Mouse (Mus musculus) urinary bladder, adult 18-20 months (tissue): ENCODE measurements at regions not wholly inside any gene's neighbourhood (a gene's known extent, or its start where the extent isn't known, plus 50 kb on each side); places are given as distances from the start of the nearest gene placed in this dataset.

Experiments used
- DNase-seq, 2 experiments: peaks; one replicate each; pipeline ENCODE4 v3.0.0; 2022; ENCODE audit warnings: low spot score in 2 of 2, mixed read lengths in 2 of 2

GRCm38 (mm10) chr17:88116321-88116720 lies 51.2 kb upstream of the Fbxo11 start:
- no peak for DNase-seq

DNA sequence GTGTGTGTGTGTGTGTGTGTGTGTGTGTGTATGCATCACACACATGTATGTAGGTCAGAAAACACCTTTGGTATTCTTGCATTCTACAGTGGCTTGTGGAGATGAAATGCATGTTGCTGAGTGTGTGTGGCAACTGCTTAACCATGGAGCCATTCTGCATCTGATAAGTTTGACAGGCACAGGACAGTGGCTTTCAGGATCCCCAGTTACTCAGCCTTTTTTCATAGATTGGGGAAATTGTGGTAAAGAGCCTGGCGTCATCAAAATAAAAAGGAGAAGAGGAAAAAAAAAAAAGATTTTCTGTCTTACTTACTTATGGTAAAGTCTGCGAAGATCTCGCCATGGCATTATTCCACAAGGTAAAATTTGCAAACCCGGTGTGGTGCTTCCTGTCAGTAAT lies 53.6 kb upstream of the Fbxo11 start:
- DNase-seq = no peak

DNA sequence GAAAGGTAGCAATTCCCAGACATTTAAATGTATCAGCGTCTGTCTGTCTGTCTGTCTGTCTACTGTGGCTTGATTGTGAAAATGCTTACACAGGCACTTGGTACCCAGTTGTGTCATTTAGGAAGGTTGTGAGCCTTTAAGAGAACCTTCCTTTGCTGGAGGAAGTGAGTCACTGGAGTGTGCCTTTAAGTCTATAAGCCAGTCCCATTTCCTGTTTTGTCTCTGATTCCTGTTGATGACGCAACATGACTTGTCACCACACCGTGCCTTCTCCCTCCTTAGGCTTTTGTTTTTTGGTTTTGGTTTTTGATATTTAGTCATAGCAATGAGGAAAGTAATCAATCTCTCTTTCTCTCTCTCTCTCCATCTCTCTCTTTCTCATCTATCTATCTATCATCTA lies 58.6 kb upstream of the Fbxo11 start:
- no peak for DNase-seq

GRCm38 (mm10) chr17:88127126-88127525 lies 62.0 kb upstream of the Fbxo11 start:
- DNase-seq = no peak

GRCm38 (mm10) chr17:88131297-88131696 lies 66.2 kb upstream of the Fbxo11 start:
- DNase-seq = no peak

DNA sequence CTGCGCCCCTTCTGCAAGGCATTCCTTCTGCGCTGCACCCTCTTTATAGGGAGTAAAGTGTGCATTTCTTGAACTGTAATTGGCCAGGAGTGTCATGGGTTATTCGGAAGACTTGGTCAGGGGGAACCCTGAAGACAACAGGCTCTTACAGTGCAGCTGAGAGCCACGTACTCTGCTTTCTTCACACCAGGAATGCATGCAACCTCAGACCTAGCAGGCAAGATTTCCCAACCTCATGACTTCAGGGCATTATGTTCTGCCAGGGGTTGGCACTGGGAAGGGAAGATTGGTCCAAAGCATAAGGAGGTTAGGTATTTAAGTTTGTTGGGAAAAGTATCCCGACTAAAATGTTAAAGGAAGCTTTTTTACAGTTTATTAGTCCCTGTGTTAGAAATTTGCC lies 66.9 kb upstream of the Fbxo11 start:
- no peak for DNase-seq

GRCm38 (mm10) chr17:88132601-88133346 lies 67.7 kb upstream of the Fbxo11 start:
- DNase-seq = no peak

DNA sequence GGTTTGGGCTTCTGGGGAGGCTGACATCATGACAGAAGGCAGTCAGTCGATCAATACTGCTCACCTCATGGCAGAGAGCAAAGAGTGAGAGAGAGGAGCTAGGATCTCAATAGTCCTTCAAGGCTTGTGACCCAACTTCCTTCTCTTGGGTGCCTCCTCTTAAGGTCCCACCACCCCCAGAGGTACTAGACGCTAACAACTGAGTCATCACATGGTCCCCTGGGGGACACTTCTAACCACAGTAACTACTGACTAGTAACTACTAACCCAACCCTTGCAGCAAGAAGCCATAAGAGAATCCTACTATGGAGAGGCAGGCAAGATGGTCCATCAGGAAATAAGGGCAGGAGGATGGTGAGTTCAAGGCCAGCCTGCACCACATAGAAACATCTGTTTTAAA lies 69.5 kb upstream of the Fbxo11 start:
- DNase-seq = no peak

GRCm38 (mm10) chr17:88141538-88141937 lies 76.4 kb upstream of the Fbxo11 start:
- no peak for DNase-seq

DNA sequence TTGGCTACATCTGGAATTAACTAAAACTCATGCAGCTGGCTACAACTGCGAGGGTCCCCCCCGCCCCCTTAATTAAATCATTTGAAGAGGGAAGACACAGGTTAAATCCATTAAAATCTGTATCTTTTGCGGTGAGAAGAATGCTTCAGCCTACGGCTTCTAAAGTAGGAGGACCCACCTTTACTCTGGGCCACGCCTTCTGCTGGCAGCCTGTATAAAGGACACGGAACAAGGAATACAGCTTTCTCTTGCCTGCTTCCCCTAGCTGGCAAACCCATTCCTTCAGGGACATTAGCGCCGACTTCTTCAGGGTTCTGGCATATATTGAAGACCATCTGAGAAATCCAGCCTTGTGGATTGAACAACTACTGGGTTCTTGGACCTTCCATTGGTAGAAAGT lies 76.9 kb upstream of the Fbxo11 start:
- no peak for DNase-seq

- no peak for DNase-seq
Observed at GRCm38 (mm10) chr17:88142809-88143208, 77.7 kb upstream of the Fbxo11 start.

DNA sequence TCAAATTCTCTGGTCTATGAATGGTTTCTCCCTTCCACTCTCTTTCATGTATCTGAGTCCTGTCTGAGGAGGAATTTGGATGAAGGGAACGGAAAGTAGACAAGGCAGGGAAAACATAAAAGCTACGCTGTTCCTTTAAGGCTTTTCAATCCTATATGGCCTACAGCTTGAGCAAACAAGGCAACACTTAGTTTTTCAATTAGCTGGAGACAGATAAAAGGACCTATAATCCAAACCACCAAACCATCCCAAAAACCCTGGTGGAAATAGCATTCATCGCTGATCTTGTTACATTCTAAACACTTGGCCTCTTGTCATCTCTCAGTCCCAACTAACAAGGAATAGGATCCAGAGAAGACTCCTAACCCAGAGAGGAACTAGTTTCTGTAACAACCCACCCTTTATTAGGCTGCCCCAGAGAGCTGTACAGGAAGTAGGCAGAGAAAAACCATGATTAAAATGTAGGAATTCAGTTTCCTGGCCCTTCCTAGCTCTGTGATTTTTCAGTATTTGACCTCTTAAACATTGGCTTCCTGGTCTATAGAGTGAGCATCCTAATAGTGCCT lies 78.4 kb upstream of the Fbxo11 start:
- DNase-seq = no peak

GRCm38 (mm10) chr17:88158550-88158949 lies 93.5 kb upstream of the Fbxo11 start:
- no peak for DNase-seq

GRCm38 (mm10) chr17:88159212-88159668 lies 94.1 kb upstream of the Fbxo11 start:
- no peak for DNase-seq

- no peak for DNase-seq
Observed at GRCm38 (mm10) chr17:88159851-88160676, 95.0 kb upstream of the Fbxo11 start.

GRCm38 (mm10) chr17:88160677-88161001 lies 95.5 kb upstream of the Fbxo11 start:
- no peak for DNase-seq

DNA sequence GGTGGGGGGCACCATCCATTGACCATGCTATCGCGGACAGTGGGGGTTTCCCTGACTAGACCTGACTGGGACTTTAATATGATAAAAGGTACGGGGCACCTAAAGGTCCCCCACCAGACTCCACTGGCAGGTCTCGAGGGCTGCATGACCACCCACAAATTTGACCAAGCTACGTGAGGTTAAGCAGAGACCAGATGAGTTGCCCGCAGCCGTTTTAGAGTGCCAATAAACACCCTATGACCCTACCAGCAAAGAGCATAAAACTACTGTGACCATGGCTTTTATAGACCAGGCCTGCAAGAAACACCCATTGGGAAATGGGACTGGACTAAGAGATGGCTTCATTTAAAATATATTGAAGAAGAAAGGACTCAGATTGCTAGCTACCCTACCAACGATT lies 96.7 kb upstream of the Fbxo11 start:
- DNase-seq = no peak

DNA sequence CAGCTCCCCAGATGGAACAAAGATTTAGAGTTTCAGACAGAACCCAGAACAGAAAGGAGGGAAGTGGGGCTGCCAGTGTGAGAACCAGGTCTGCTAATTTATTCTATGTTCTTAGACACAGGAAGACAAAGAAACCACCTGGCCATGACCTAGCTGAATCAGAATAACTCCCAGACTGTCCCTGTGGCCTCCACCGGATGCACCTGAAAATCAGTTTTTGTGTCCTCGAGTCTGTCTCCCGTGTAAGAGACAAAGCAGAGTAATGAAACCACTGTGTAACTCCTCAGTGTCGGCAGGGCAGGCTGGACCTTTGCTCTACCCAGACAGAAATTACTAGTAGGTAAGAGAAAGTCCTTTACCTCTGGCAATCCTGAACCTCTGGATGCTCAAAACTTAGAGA lies 99.7 kb upstream of the Fbxo11 start:
- no peak for DNase-seq

GRCm38 (mm10) chr17:88165811-88166210 lies 100.7 kb upstream of the Fbxo11 start:
- DNase-seq = no peak

DNA sequence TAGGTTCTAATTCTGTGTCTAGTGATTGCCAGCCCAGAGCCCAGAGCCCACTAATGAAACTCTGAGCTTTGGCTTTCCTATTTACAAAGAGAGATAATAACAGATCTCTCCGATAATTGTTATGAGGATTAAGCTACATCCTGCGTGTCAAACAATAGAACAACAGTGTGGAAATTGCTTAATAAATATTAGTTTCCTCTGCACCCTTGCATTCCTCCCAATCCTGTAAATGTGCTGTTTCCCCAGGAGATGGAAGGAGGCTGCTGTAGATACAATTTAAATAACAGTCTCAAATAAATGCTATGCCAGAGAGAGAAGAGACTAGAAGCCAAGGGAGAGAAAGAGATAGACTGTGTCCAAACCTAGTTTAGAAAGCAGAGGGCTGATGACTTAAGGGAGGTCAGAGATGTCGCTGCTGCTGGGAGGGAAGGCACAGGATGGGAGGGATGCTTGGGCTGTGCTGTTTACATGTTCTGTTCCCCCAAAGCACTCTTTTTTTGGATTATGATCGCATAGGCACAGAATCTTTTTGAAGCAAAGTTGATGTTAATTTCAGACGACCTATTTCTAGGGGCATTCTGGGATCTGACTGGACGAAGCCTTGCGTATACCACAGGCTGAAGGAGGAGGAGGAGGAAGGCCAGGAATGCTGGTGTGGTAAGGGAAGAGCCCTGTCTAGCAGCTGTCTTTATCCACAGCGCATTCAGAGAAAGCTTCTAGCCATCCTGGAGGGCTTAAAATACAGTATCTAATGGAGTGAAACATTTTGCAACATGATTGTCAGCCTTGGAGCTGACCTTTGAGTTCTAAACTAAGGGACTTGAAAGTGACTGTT lies 103.4 kb upstream of the Fbxo11 start:
- no peak for DNase-seq

DNA sequence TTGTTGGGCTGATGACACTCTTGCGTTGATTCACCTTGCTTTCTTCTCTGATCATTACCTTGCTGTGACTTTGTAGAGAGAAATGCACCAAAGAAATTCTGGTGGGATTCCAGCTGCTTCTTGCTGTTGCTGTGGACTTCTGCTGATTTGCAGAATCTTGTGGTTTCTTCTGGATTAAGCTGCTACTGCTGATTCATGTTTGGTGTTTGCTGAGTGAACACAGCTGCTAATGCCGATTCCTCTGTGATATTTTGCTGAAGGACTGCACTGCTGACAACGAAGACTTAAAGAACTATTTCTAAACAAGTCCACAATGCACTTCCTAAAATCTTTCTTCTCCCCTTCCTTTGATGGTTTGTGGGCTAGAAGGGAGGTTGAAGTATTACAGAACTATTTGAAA lies 106.5 kb upstream of the Fbxo11 start:
- DNase-seq = no peak
